Mouse (Mus musculus): Measurements from ENCODE around the gene Babam2. TPM values are rescaled to one million over a fixed set of nuclear protein-coding genes. Genes with fewer than 3 reads are reported as not detected.
A peak's percentile ranks its signal among the peaks of the same experiment; 100 is the strongest.
"Not testable (repeated sequence)": the region's sequence is repeated elsewhere in the genome, so short reads cannot be mapped to it uniquely, and the experiment has no call there.

Babam2 gene
- polyA plus RNA-seq, 1 experiment from 2014 or later, result 22.1 TPM

- Histone ChIP-seq H3K27me3 (ENCODE audit: insufficient read depth, low read length) (no peaks in the 10 kb centered on the region), H3K9me3 (ENCODE audit: low read length) (no peaks in the 10 kb centered on the region), H3K36me3 (replicated peaks; ENCODE audit: insufficient read depth, low read length) (no peaks in the 10 kb centered on the region), H3K9ac (replicated peaks) (no peak overlapping the region), H3K27ac (ENCODE audit: low read depth) (no peak overlapping the region), H3K4me2 (ENCODE audit: low read depth, low read length) (no peak overlapping the region), H3K4me1 (ENCODE audit: insufficient read depth) (no peaks in the 10 kb centered on the region), H3K4me3 (ENCODE audit: low read depth, low read length) (no peak overlapping the region)
- ATAC-seq (no peak), DNase-seq (no peak)
- no peak for TF ChIP-seq CTCF (IDR thresholded peaks at IDR 0.05; ENCODE audit: low read depth)
- TF ChIP-seq EP300 (IDR thresholded peaks at IDR 0.05; ENCODE audit: low read depth), result no peak
Measured at GRCm38 (mm10) chr5:31796979-31797378, 99.5 kb downstream of the Babam2 start.

GRCm38 (mm10) chr5:31804211-31804610, 106.7 kb downstream of the Babam2 start:
- WGBS (ENCODE audit: insufficient replicate concordance), result 78% methylated on average over 8 of the region's 8 CpGs

GRCm38 (mm10) chr5:31804751-31805150, 107.3 kb downstream of the Babam2 start:
- H3K4me2 ChIP-seq (ENCODE audit: low read depth, low read length), result peak overlapping the region; percentile 44
- no peaks in the 10 kb centered on the region for H3K36me3 ChIP-seq (replicated peaks; ENCODE audit: insufficient read depth, low read length)
- H3K4me1 ChIP-seq (ENCODE audit: insufficient read depth), result no peaks in the 10 kb centered on the region
- WGBS (ENCODE audit: insufficient replicate concordance), result 44% methylated on average over 8 of the region's 8 CpGs
- H3K27me3 ChIP-seq (ENCODE audit: insufficient read depth, low read length), result no peaks in the 10 kb centered on the region
- no peak for DNase-seq
- H3K27ac ChIP-seq (ENCODE audit: low read depth), result no peak overlapping the region
- no peak overlapping the region for H3K9ac ChIP-seq (replicated peaks)
- TF ChIP-seq EP300 (IDR thresholded peaks at IDR 0.05; ENCODE audit: low read depth) (no peak), CTCF (IDR thresholded peaks at IDR 0.05; ENCODE audit: low read depth) (no peak)
- no peaks in the 10 kb centered on the region for H3K9me3 ChIP-seq (ENCODE audit: low read length)
- no peak for ATAC-seq
- no peak overlapping the region for H3K4me3 ChIP-seq (ENCODE audit: low read depth, low read length)

More at GRCm38 (mm10) chr5:31804211-31804610, 106.7 kb downstream of the Babam2 start:
- not testable (repeated sequence) for H3K36me3 ChIP-seq (replicated peaks; ENCODE audit: insufficient read depth, low read length); H3K27ac ChIP-seq (ENCODE audit: low read depth); H3K4me1 ChIP-seq (ENCODE audit: insufficient read depth); DNase-seq; H3K9me3 ChIP-seq (ENCODE audit: low read length); H3K4me3 ChIP-seq (ENCODE audit: low read depth, low read length); ATAC-seq; H3K27me3 ChIP-seq (ENCODE audit: insufficient read depth, low read length); H3K9ac ChIP-seq (replicated peaks); H3K4me2 ChIP-seq (ENCODE audit: low read depth, low read length)

GRCm38 (mm10) chr5:31807312-31807711, 109.8 kb downstream of the Babam2 start:
- no peak for DNase-seq

GRCm38 (mm10) chr5:31808271-31808670, 110.8 kb downstream of the Babam2 start:
- H3K27me3 ChIP-seq (ENCODE audit: insufficient read depth, low read length), result no peaks in the 10 kb centered on the region
- no peaks in the 10 kb centered on the region for H3K36me3 ChIP-seq (replicated peaks; ENCODE audit: insufficient read depth, low read length)
- TF ChIP-seq EP300 (IDR thresholded peaks at IDR 0.05; ENCODE audit: low read depth) (no peak), CTCF (IDR thresholded peaks at IDR 0.05; ENCODE audit: low read depth) (no peak)
- DNase-seq, result no peak
- no peak overlapping the region for H3K4me3 ChIP-seq (ENCODE audit: low read depth, low read length)
- no peaks in the 10 kb centered on the region for H3K9me3 ChIP-seq (ENCODE audit: low read length)
- ATAC-seq, result no peak
- H3K4me1 ChIP-seq (ENCODE audit: insufficient read depth), result peaks cover 11% of the 10 kb centered on the region
- no peak overlapping the region for H3K4me2 ChIP-seq (ENCODE audit: low read depth, low read length)
- no peak overlapping the region for H3K27ac ChIP-seq (ENCODE audit: low read depth)
- H3K9ac ChIP-seq (replicated peaks), result no peak overlapping the region
- WGBS (ENCODE audit: insufficient replicate concordance), result 73% methylated on average over 2 of the region's 2 CpGs

More at GRCm38 (mm10) chr5:31807312-31807711, 109.8 kb downstream of the Babam2 start:
- Histone ChIP-seq H3K9ac (replicated peaks) (no peak overlapping the region), H3K27me3 (ENCODE audit: insufficient read depth, low read length) (no peaks in the 10 kb centered on the region), H3K4me2 (ENCODE audit: low read depth, low read length) (no peak overlapping the region), H3K4me1 (ENCODE audit: insufficient read depth) (peaks cover 11% of the 10 kb centered on the region), H3K4me3 (ENCODE audit: low read depth, low read length) (no peak overlapping the region), H3K27ac (ENCODE audit: low read depth) (no peak overlapping the region), H3K9me3 (ENCODE audit: low read length) (no peaks in the 10 kb centered on the region), H3K36me3 (replicated peaks; ENCODE audit: insufficient read depth, low read length) (no peaks in the 10 kb centered on the region)
- TF ChIP-seq CTCF (IDR thresholded peaks at IDR 0.05; ENCODE audit: low read depth), result no peak
- no peak for TF ChIP-seq EP300 (IDR thresholded peaks at IDR 0.05; ENCODE audit: low read depth)
- no peak for ATAC-seq
- WGBS (ENCODE audit: insufficient replicate concordance), result 82% methylated on average over 6 of the region's 6 CpGs

- no peak overlapping the region for H3K9ac ChIP-seq (replicated peaks)
- peak; percentile 72 for ATAC-seq
- peaks cover 11% of the 10 kb centered on the region for H3K4me1 ChIP-seq (ENCODE audit: insufficient read depth)
- peak overlapping the region; percentile 41; the same call in 1 of the 2 replicates for H3K4me2 ChIP-seq (ENCODE audit: low read depth, low read length)
- peak; percentile 73 for DNase-seq
- peak overlapping the region; percentile 37; the same call in 1 of the 2 replicates for H3K27ac ChIP-seq (ENCODE audit: low read depth)
- H3K36me3 ChIP-seq (replicated peaks; ENCODE audit: insufficient read depth, low read length), result no peaks in the 10 kb centered on the region
- H3K4me3 ChIP-seq (ENCODE audit: low read depth, low read length), result no peak overlapping the region
- H3K9me3 ChIP-seq (ENCODE audit: low read length), result no peaks in the 10 kb centered on the region
- no peaks in the 10 kb centered on the region for H3K27me3 ChIP-seq (ENCODE audit: insufficient read depth, low read length)
- 36% methylated on average over 12 of the region's 12 CpGs for WGBS (ENCODE audit: insufficient replicate concordance)
- TF ChIP-seq EP300 (IDR thresholded peaks at IDR 0.05; ENCODE audit: low read depth) (no peak), CTCF (IDR thresholded peaks at IDR 0.05; ENCODE audit: low read depth) (no peak)
Measured at GRCm38 (mm10) chr5:31810796-31811662, 113.5 kb downstream of the Babam2 start.

Data from liver, postnatal 0 days (tissue).